In genomic region chr19:11184121-11184520, GRCm38 (mm10) we compare ENCODE assay signal across 8 mouse cellular contexts. TPM values are rescaled to one million over a fixed set of nuclear protein-coding genes. Genes with fewer than 3 reads are reported as not detected.
A peak's percentile ranks its signal among the peaks of the same experiment; 100 is the strongest.
DNase-seq lines count a peak whose midpoint lies in the region; ATAC-seq lines count a peak whose summit lies in the region.

No protein-coding gene starts in this region.

- no peaks in the 10 kb centered on the region for H3K36me3 ChIP-seq in liver, embryonic 11.5 days (ENCODE audit: control insufficient read depth, insufficient read depth, low read length)

- H3K4me1 ChIP-seq in liver, embryonic 11.5 days (replicated peaks; ENCODE audit: control insufficient read depth, insufficient read depth, low read length): no peaks in the 10 kb centered on the region

- 13% methylated on average over 5 of the region's 5 CpGs for WGBS in liver, embryonic 11.5 days

- H3K4me3 ChIP-seq in liver, embryonic 11.5 days (ENCODE audit: low read depth, low read length): no peak overlapping the region

- H3K9me3 ChIP-seq in liver, embryonic 11.5 days (ENCODE audit: control insufficient read depth, low read length): no peaks in the 10 kb centered on the region

- no peak for ATAC-seq in CD4-positive, CD25-positive, alpha-beta regulatory T cell, adult 4 months
- ATAC-seq in liver, embryonic 11.5 days (replicated peaks; ENCODE audit: low FRiP score): no peak

- no peaks in the 10 kb centered on the region for H3K27me3 ChIP-seq in liver, embryonic 11.5 days (replicated peaks; ENCODE audit: control insufficient read depth, insufficient read depth, low read length)

- peak; percentile 75 for DNase-seq in CD4-positive, CD25-positive, alpha-beta regulatory T cell, adult 2 months (ENCODE audit: low read depth, low spot score)
- DNase-seq in liver: peak; percentile 16
- DNase-seq in liver, embryonic 11.5 days (ENCODE audit: low spot score): no peak
- DNase-seq in embryo, embryonic 11 days: peak; percentile 10
- peak; percentile 72 for DNase-seq in naive thymus-derived CD4-positive, alpha-beta T cell, adult 2 months (ENCODE audit: low read depth)
- no peak for DNase-seq in urinary bladder, postnatal 25 days (ENCODE audit: low spot score)
- no peak for DNase-seq in cerebellum, adult 11 months

- no peak overlapping the region for H3K9ac ChIP-seq in liver, embryonic 11.5 days (ENCODE audit: low read depth, low read length)

- H3K4me2 ChIP-seq in liver, embryonic 11.5 days: no peak overlapping the region

- H3K27ac ChIP-seq in liver, embryonic 11.5 days (ENCODE audit: low read depth, low read length): no peak overlapping the region

RNA-seq across cellular contexts. Expression of gene Ms4a13, which starts 12.4 kb away (rescaled TPM):
- not detected for polyA plus RNA-seq in CD4-positive, CD25-positive, alpha-beta regulatory T cell, adult 4 months (2017; shearing (Covaris generic))
- not detected in 2 replicates for polyA plus RNA-seq in liver, embryonic 11.5 days (2014; fragmentation: Nextera tagmentation; extraction: Ambion mirVana)

RNA-seq across cellular contexts. Expression of gene 1700025F22Rik, which starts 19.0 kb away (rescaled TPM):
- polyA plus RNA-seq in CD4-positive, CD25-positive, alpha-beta regulatory T cell, adult 4 months (2017; shearing (Covaris generic)): not detected
- not detected in 2 replicates for polyA plus RNA-seq in liver, embryonic 11.5 days (2014; fragmentation: Nextera tagmentation; extraction: Ambion mirVana)

RNA-seq across cellular contexts. Expression of gene Ms4a12, which starts 48.1 kb away (rescaled TPM):
- not detected for polyA plus RNA-seq in CD4-positive, CD25-positive, alpha-beta regulatory T cell, adult 4 months (2017; shearing (Covaris generic))
- not detected in 2 replicates for polyA plus RNA-seq in liver, embryonic 11.5 days (2014; fragmentation: Nextera tagmentation; extraction: Ambion mirVana)

RNA-seq across cellular contexts. Expression of gene 1700017D01Rik, which starts 53.4 kb away (rescaled TPM):
- not detected for polyA plus RNA-seq in CD4-positive, CD25-positive, alpha-beta regulatory T cell, adult 4 months (2017; shearing (Covaris generic))
- not detected in 2 replicates for polyA plus RNA-seq in liver, embryonic 11.5 days (2014; fragmentation: Nextera tagmentation; extraction: Ambion mirVana)

Comparison
In these comparisons a context has a peak if more than half of its experiments do, and no peak if none do; other contexts are left out.
1. DNase-seq: peak in CD4-positive, CD25-positive, alpha-beta regulatory T cell, adult 2 months (single experiment), liver (single experiment), embryo, embryonic 11 days (single experiment) and naive thymus-derived CD4-positive, alpha-beta T cell, adult 2 months (single experiment); none in liver, embryonic 11.5 days (single experiment), urinary bladder, postnatal 25 days (single experiment) and cerebellum, adult 11 months (single experiment).